Mouse (Mus musculus): ENCODE results near the gene 4931414P19Rik. TPM values are rescaled to one million over a fixed set of nuclear protein-coding genes. Genes with fewer than 3 reads are reported as not detected.
"Not testable (repeated sequence)": the region's sequence is repeated elsewhere in the genome, so short reads cannot be mapped to it uniquely, and the experiment has no call there.

The 4931414P19Rik gene
- total RNA-seq, 2 experiments from 2014 or later, result 4.3 to 6.0 TPM

DNA sequence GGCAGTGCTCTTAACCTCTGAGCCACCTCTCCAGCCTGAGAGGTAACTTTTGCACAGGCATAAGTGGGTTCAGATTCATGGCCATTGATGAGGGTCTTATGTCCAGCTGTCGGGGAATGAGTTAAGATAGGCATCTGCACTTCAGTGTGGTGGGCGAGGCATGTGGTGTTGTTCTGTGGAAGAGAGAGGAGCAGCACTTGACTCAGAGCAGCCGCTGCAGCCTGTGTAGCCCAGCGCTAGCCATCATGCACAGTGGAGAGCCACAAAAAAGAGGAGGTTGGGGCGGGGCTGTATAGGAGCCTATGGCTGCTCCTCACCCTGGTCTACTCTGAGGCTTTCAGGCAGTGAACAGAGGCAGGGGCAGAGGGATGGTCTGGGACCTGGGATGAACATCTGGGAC is 22.3 kb upstream of the 4931414P19Rik start:
- no peak for DNase-seq

DNA sequence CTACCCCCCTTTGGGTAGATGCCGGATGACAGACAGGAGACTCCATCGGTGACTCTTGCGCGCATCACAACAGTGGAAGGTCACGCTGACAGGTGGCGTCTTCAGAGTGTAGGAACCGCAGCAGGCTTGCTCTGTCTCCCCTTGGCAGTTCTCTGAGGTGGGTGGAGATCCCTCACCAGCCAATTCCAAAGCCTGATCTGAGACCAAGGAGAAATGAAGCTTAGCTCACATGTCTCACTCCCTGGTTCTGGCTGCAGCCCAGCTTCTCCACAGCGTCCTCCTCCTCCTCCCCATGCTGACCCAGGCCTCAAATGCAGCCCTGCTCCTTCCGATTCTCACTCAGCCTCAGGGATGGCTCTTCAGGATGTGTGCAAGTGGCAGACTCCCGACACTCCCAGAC is 19.2 kb upstream of the 4931414P19Rik start:
- no peak for DNase-seq

DNA sequence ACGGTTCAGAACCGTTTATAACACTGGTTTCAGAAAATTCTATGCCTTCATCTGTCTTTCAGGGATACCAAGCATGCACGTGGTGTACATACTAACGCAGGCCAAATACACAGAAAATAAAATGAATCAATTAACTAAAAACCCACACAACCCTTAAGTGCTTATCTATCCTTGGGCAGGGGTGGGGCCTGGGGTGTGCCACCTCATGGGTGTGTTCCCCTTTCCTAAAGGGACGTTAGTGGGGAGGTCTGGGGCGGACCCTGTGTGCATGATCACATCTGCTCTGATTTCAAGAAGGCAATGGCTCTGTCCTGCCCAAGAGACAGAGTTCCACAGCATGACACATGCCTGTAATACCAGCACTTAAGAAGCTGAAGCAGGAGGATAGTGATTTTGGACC is 17.5 kb upstream of the 4931414P19Rik start:
- DNase-seq, result no peak

GRCm38 (mm10) chr14:54621133-54621532 is 15.3 kb upstream of the 4931414P19Rik start, which contains the start of gene Psmb11:
Psmb11 (plus strand) TSS chr14:54621433.
- no peak for DNase-seq

DNA sequence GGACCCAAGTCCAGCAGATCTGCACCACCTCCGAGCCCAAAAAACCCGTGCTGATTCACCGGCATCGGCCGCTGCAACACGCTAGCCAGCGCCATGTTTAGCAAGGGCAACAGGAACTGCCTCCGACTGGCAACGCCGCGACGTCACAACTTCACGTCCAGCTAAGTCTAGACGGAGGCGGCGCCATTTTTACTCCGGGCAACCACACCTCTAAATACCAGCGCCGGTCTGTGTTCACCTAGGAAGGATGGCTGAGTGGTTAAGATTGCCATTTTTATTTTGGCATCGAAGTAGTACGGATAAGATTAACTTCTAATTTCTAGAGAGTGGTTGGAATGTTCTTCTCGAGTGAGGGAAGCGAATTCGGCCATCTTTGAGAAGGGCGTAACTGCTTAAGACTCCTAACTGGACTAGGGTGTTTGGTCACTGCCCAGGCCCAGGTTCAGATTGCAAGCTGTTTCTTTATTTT is 12.1 kb upstream of the 4931414P19Rik start, which contains the start of gene Psmb5:
Gene Psmb5 (minus strand): TSS at position 126 of the 469 bp plus-strand sequence.
- peak; percentile 88 to 89 for DNase-seq

DNA sequence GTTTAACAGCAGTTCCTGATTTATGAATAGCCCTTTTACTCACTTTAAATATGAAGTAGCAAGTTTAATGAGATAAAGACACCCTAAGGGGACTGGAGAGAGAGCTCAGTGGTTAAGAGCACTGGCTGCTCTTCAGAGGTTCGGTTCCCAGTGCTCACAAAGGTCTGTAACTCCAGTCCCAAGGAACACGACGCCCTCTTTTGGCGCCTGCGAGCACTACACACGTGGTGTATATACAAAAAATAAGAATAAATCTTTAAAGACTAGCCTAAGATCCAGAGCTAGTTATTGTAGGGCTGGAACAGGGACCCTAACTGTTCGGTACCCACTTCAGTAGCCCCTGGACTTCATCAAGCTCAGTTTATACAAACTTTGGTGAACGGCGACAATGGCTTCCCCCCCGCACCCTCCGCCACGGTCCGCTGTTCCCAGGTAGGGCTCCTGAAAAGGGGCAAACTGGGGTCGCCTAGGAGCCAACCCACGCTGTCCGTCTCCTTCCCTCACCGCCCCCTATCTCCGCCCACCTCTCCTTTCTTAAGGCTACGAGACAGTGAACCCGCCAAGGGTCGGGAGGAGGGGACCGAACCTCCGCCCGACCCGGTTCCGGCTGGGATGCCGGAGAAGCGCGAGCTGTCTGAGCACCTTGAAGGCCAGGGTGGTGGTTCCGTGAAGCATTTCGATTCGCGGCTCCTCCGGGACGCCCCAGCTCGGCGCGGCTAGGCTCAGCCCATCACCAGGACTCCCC is 11.5 kb upstream of the 4931414P19Rik start:
- DNase-seq, result peak in 1 of 2 experiments; percentile 37

DNA sequence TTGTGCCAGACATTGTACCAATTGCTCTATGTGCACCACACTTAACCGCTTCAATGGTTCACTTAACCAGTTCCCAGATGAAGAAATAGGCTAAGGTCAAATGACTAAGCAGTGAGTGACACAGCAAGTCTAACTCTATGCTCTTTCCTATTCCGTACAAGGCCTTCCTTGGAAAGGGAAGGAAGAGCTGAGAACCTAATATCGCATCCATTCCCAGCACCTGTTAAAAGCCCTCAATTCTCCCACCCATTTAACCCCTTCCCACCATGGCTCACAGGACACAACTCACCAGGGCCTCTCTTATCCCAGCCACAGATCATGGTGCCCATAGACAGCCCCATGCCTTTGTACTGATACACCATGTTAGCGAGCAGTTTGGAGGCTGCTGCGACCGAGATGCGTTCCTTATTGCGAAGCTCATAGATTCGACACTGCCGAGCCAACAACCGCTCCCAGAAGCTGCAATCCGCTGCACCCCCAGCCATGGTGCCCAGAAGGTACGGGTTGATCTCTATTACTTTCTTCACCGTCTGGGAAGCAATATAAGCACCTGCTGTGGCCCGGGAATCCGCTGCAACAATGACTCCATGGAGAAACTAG is 10.5 kb upstream of the 4931414P19Rik start:
- no peak for DNase-seq

DNA sequence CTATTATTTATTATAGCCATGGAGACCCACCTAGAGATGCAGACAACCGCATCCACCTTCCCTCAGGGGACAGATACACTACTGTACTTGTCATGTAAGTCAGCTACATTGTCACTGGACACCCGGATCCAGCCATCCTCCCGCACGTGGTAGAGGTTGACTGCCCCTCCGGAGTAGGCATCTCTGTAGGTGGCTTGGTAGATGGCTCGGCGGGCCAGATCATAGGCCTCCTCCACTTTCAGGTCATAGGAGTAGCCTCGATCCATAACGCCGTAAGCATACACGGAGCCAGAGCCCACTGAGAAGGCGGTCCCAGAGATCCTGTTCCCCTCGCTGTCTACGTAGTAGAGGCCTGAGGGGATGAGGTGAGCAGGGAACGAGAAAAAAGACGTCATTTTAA is 8.3 kb upstream of the 4931414P19Rik start:
- not testable (repeated sequence) for DNase-seq

GRCm38 (mm10) chr14:54610648-54611047 is 4.9 kb upstream of the 4931414P19Rik start:
- no peak for DNase-seq

- DNase-seq, result peak in 1 of 2 experiments; percentile 62
Observed at GRCm38 (mm10) chr14:54609962-54610361, 4.2 kb upstream of the 4931414P19Rik start.

GRCm38 (mm10) chr14:54609245-54609644 is 3.5 kb upstream of the 4931414P19Rik start:
- DNase-seq, result no peak

DNA sequence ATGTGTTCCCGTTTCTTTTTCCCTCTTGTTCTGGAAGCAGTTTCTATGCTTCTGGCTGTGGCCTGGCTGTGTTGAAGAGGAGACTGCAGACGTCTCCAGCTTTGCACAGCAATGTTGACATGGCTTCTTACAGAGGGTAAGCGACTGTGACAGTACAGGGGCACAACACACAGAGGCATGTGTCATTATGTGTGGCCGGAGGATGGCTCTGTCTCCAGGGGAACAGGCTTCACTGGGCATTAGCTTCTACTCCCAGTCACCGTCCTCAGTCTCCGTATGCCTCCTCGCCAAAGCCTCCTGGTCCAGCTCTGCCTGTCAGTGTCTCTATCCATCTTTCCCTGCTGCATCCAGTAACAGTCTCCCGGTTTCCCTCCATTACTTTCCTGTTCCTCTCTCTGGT is 1.4 kb upstream of the 4931414P19Rik start:
- no peak for DNase-seq

- DNase-seq, result no peak
Observed at GRCm38 (mm10) chr14:54603686-54604085, 2.1 kb downstream of the 4931414P19Rik start.

DNA sequence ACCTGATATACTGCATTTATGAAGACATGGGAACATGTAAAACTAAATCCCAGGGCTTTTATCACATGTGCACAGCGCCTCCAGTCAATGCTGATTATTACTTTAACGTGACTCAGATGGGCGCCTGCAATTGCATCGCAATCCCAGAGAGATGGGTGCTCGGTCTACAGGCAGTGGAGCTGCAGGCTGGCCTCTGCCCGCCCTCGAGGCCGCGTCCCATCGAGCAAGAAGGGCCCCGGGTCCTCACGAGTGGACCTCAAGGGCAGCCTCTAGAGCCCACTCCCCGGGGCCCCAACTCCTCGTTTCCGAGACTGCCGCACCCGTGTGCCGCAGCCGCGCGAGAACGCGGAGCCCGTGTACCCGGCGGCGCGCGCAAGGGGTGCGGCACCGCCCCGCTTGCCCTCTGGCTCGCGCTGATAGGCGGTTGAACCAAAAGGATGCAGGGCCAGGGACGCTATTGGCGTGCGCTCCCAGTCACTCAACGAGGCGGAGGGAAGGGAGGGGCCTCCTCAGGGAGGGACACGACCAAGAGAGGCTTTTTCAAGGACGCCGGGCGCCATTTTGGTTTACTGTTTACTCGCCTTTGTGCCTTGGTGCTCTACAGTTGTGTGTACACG is 2.6 kb downstream of the 4931414P19Rik start:
- DNase-seq, result peak; percentile 97 to 98

DNA sequence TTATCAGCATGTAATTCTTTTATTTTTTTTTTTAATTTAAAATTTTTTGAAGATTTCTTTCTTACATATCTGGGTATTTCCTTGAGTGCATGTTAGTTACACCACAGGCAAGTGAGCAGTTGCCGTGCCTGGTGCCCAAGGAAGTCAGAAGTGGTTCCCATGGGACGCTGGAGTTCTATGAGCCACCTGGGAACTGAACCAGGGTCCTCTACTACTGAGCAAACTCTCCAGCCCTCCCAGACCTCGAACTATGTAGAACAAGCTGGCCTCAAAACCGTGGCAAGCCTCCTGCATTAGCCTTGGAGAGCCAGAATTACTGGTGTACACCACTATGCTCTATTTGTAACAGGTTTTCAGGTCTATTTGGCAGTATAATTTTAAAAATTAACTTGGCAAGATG is 3.2 kb downstream of the 4931414P19Rik start:
- DNase-seq, result no peak

GRCm38 (mm10) chr14:54601601-54602000 is 4.2 kb downstream of the 4931414P19Rik start:
- no peak for DNase-seq

GRCm38 (mm10) chr14:54597084-54597483 is 8.7 kb downstream of the 4931414P19Rik start:
- DNase-seq, result no peak

GRCm38 (mm10) chr14:54594631-54595414 is 11.0 kb downstream of the 4931414P19Rik start:
- no peak for DNase-seq

- DNase-seq, result no peak
Observed at GRCm38 (mm10) chr14:54594055-54594454, 11.7 kb downstream of the 4931414P19Rik start.

DNA sequence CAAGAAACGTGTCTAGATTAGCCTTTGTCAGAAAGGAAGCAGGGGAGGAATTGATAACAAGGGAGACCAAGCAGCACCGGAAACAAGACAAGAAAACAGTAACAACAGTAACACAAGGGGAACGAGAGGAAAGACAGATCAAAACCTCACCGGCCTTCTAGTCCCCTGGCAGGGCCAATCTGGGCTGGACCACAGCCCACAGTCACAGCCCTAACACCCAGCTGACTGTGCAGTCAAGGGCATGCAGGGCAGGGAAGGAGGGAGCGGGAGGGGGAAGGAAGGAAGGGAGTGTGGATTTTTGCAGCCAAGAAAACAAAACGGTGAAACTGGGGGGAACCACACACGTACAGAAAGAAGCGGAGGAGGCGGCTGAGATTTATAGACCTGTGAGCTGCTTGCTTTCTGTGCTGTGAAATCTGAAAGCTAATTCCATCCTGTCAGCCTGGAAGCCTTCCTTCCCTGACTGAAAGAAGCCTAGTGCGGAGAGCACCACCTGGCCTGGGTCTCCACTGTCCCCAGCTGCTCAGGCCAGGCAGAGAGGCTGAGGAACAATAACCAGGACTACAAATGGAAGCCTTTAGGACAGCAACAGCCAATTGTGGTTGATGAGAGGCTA is 13.4 kb downstream of the 4931414P19Rik start:
- peak; percentile 73 to 77 for DNase-seq

GRCm38 (mm10) chr14:54591056-54591455 is 14.7 kb downstream of the 4931414P19Rik start:
- DNase-seq, result no peak

Measured in adrenal gland, postnatal 36 days (tissue).